Mouse (Mus musculus): ENCODE data around the gene Peak1. TPM values are rescaled to one million over a fixed set of nuclear protein-coding genes. Genes with fewer than 3 reads are reported as not detected.
A peak's percentile ranks its signal among the peaks of the same experiment; 100 is the strongest.

Gene Peak1
- polyA plus RNA-seq, 1 experiment from 2014 or later, result 8.8 TPM

DNA sequence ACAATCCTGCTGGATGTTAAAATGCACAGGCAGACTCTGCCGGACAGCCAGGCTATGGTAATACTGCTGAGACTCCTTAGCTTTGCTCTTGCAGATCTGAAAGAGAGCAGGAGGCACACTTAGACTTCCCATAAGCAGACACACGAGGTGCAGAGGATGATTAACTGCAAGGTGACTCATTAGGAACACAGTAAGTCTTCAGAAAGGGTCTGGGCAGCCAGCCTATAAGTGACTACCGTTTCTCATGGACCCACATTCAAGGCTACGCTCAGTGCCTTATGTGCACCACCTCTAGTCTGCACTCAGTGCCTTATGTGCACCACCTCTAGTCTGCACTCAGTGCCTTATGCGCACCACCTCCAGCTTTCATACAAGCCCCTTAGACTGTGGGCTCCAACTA is 210.4 kb downstream of the Peak1 start:
- Histone ChIP-seq H3K27me3 (ENCODE audit: control insufficient read depth, insufficient read depth, low read length) (no peaks in the 10 kb centered on the region), H3K9ac (ENCODE audit: low read depth, low read length) (no peak overlapping the region), H3K4me2 (replicated peaks; ENCODE audit: low read depth, low read length) (no peak overlapping the region), H3K4me1 (replicated peaks; ENCODE audit: control insufficient read depth, insufficient read depth, low read length) (no peaks in the 10 kb centered on the region), H3K4me3 (ENCODE audit: low read depth, low read length) (no peak overlapping the region), H3K36me3 (ENCODE audit: control insufficient read depth, insufficient read depth, low read length) (no peaks in the 10 kb centered on the region), H3K27ac (ENCODE audit: low read depth, low read length) (no peak overlapping the region), H3K9me3 (ENCODE audit: control insufficient read depth, low read length) (no peaks in the 10 kb centered on the region)
- WGBS, result 89% methylated on average over 5 of the region's 5 CpGs
- no peak for ATAC-seq (ENCODE audit: low FRiP score)
- DNase-seq (ENCODE audit: low spot score), result no peak

DNA sequence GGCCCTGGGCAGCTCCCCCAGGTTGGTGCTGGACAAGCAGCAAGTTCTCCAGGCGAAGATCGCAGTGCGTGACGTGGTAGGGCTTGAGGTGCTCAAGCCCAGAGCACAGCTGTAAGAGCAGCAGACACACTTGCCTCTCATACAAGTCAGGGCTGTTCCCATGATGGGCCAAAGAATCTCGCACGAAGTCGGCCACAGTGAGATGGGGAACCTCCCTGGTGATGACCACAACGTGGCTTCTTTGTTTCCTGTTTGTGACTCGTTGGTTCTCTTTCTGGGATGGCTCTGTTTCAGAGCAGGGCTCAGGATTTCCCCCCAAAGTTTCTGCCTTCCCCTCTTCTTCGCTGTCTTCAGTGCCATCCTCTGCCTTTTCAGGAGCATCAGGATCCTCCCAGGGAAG is 210.8 kb downstream of the Peak1 start:
- no peaks in the 10 kb centered on the region for H3K27me3 ChIP-seq (ENCODE audit: control insufficient read depth, insufficient read depth, low read length)
- no peaks in the 10 kb centered on the region for H3K36me3 ChIP-seq (ENCODE audit: control insufficient read depth, insufficient read depth, low read length)
- DNase-seq (ENCODE audit: low spot score) (no peak), ATAC-seq (ENCODE audit: low FRiP score) (no peak)
- 92% methylated on average over 10 of the region's 10 CpGs for WGBS
- no peak overlapping the region for H3K9ac ChIP-seq (ENCODE audit: low read depth, low read length)
- no peaks in the 10 kb centered on the region for H3K9me3 ChIP-seq (ENCODE audit: control insufficient read depth, low read length)
- no peaks in the 10 kb centered on the region for H3K4me1 ChIP-seq (replicated peaks; ENCODE audit: control insufficient read depth, insufficient read depth, low read length)
- no peak overlapping the region for H3K27ac ChIP-seq (ENCODE audit: low read depth, low read length)
- H3K4me2 ChIP-seq (replicated peaks; ENCODE audit: low read depth, low read length), result no peak overlapping the region
- no peak overlapping the region for H3K4me3 ChIP-seq (ENCODE audit: low read depth, low read length)

DNA sequence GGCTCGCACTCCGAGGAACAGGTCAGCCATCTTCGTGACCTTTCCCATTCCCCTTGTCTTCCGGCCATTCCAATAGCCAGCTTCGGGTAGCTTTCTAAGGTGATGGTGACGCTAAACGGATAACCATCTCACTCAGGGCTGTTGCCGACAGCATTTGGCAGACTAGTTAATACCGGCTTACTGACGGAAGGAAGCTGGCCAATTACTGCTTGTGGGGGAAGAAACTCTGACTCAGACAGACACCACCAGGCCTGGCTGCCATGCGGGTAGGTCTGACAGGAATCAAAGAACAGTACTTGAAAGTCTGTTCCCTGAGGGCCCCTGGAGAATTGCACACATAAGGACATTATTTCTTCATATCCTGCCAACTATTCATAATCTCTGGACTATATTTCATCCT is 212.5 kb downstream of the Peak1 start:
- no peak overlapping the region for H3K9ac ChIP-seq (ENCODE audit: low read depth, low read length)
- H3K27ac ChIP-seq (ENCODE audit: low read depth, low read length), result no peak overlapping the region
- no peaks in the 10 kb centered on the region for H3K27me3 ChIP-seq (ENCODE audit: control insufficient read depth, insufficient read depth, low read length)
- no peaks in the 10 kb centered on the region for H3K9me3 ChIP-seq (ENCODE audit: control insufficient read depth, low read length)
- H3K4me1 ChIP-seq (replicated peaks; ENCODE audit: control insufficient read depth, insufficient read depth, low read length), result no peaks in the 10 kb centered on the region
- no peaks in the 10 kb centered on the region for H3K36me3 ChIP-seq (ENCODE audit: control insufficient read depth, insufficient read depth, low read length)
- ATAC-seq (ENCODE audit: low FRiP score), result no peak
- no peak overlapping the region for H3K4me3 ChIP-seq (ENCODE audit: low read depth, low read length)
- no peak for DNase-seq (ENCODE audit: low spot score)
- no peak overlapping the region for H3K4me2 ChIP-seq (replicated peaks; ENCODE audit: low read depth, low read length)
- WGBS, result 89% methylated on average over 11 of the region's 11 CpGs

DNA sequence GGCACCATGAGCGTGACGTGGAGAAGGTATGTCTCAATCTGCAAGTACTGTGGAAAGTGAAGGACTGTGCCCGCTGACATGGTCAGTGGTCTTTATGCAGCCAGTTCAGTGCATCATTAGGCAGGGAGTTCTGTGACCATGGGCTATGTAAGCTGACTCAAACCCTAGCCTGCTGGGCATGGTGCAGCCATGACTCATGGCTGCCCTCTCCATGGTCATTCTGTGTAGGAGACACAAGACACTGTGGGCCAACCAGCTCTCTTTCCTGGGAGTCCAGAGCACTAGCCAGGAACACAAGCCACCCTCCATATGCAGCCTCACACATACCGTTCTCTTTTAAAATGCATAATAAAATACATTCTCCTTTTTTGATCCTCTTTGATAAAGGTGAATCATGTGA is 213.6 kb downstream of the Peak1 start:
- no peaks in the 10 kb centered on the region for H3K36me3 ChIP-seq (ENCODE audit: control insufficient read depth, insufficient read depth, low read length)
- H3K4me2 ChIP-seq (replicated peaks; ENCODE audit: low read depth, low read length), result no peak overlapping the region
- WGBS, result 92% methylated on average over 4 of the region's 4 CpGs
- no peak overlapping the region for H3K4me3 ChIP-seq (ENCODE audit: low read depth, low read length)
- no peak overlapping the region for H3K27ac ChIP-seq (ENCODE audit: low read depth, low read length)
- H3K9ac ChIP-seq (ENCODE audit: low read depth, low read length), result no peak overlapping the region
- no peaks in the 10 kb centered on the region for H3K9me3 ChIP-seq (ENCODE audit: control insufficient read depth, low read length)
- no peaks in the 10 kb centered on the region for H3K27me3 ChIP-seq (ENCODE audit: control insufficient read depth, insufficient read depth, low read length)
- no peak for DNase-seq (ENCODE audit: low spot score)
- H3K4me1 ChIP-seq (replicated peaks; ENCODE audit: control insufficient read depth, insufficient read depth, low read length), result no peaks in the 10 kb centered on the region
- no peak for ATAC-seq (ENCODE audit: low FRiP score)

DNA sequence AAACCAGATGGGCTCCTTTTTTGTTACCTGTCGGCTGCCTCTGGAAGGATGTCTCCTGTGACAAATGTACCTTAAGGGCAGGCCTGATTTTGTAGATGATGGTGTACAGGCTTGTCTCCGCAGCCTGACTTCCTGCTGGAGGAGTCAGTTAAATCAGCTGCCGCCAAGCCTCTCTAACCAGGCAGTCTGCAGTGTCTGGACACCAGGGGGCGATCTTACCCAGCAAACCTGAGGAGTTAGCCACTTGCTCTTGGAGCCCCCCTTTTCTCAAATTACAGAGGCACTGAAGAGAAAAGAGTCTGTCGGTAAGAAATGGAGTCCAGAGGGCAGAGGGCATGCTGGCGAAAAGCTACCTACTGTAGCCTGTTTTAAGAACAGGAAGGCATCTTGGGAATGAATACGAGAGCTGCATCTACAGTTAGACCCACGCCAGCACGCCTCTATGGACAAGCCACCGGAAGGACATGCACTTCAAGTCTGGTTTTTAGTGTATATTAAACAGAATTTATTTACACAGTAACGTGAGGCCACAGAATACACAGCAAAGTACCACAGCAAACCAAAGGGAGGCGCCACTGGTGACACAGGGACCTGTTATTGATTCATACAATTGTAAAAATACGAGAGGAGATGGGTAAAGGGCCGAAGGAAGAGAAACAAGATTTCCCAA is 217.1 kb downstream of the Peak1 start:
- Histone ChIP-seq H3K4me1 (replicated peaks; ENCODE audit: control insufficient read depth, insufficient read depth, low read length) (no peaks in the 10 kb centered on the region), H3K36me3 (ENCODE audit: control insufficient read depth, insufficient read depth, low read length) (no peaks in the 10 kb centered on the region), H3K27me3 (ENCODE audit: control insufficient read depth, insufficient read depth, low read length) (no peaks in the 10 kb centered on the region), H3K27ac (ENCODE audit: low read depth, low read length) (no peak overlapping the region), H3K4me2 (replicated peaks; ENCODE audit: low read depth, low read length) (no peak overlapping the region), H3K4me3 (ENCODE audit: low read depth, low read length) (no peak overlapping the region), H3K9me3 (ENCODE audit: control insufficient read depth, low read length) (no peaks in the 10 kb centered on the region), H3K9ac (ENCODE audit: low read depth, low read length) (no peak overlapping the region)
- ATAC-seq (ENCODE audit: low FRiP score), result no peak
- peak; percentile 90 for DNase-seq (ENCODE audit: low spot score)
- WGBS, result 44% methylated on average over 14 of the region's 14 CpGs

DNA sequence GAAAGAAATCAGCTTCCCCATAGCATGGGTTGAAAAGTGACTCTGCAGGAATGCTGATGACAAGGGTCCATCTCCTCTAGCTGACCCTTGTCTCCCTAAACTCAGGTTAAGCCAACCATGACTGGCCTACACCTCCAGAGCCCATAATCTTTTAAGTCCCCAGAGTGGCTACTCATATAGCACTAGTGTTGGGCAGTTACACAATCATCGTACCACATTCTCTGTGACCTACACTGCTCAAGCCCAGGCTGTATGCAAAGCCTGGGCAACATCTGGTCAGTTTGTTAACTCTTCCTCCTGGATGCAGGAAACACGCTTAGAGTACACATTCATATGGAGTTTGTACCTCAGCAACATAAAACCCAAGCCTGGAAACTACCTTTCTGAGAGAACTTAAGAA is 217.7 kb downstream of the Peak1 start:
- Histone ChIP-seq H3K36me3 (ENCODE audit: control insufficient read depth, insufficient read depth, low read length) (no peaks in the 10 kb centered on the region), H3K27ac (ENCODE audit: low read depth, low read length) (no peak overlapping the region), H3K4me1 (replicated peaks; ENCODE audit: control insufficient read depth, insufficient read depth, low read length) (no peaks in the 10 kb centered on the region), H3K9ac (ENCODE audit: low read depth, low read length) (no peak overlapping the region), H3K9me3 (ENCODE audit: control insufficient read depth, low read length) (no peaks in the 10 kb centered on the region), H3K4me3 (ENCODE audit: low read depth, low read length) (no peak overlapping the region), H3K27me3 (ENCODE audit: control insufficient read depth, insufficient read depth, low read length) (no peaks in the 10 kb centered on the region), H3K4me2 (replicated peaks; ENCODE audit: low read depth, low read length) (no peak overlapping the region)
- DNase-seq (ENCODE audit: low spot score) (no peak), ATAC-seq (ENCODE audit: low FRiP score) (no peak)
- WGBS, result 61% methylated on average over 2 of the region's 2 CpGs

DNA sequence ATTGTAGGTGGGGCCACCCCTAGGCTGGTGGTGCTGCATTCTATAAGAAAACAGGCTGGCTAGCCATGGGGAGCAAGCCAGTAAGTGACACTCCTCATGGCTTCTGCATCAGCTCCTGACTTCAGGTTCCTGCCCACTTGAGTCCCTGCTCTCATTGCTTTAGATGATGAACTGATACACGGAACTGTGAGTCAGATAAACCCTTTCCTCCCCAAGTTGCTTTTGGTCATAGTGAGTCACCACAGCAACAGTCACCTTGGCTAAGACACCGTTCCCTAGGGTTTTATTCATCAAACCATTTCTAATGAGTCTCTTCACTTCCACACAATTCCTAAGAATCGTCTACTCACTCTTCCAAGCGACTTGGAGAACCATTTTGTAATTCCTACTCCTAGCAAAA is 220.9 kb downstream of the Peak1 start:
- H3K9ac ChIP-seq (ENCODE audit: low read depth, low read length), result no peak overlapping the region
- no peaks in the 10 kb centered on the region for H3K9me3 ChIP-seq (ENCODE audit: control insufficient read depth, low read length)
- peaks cover 4% of the 10 kb centered on the region; the same call in 1 of the 2 replicates for H3K4me1 ChIP-seq (replicated peaks; ENCODE audit: control insufficient read depth, insufficient read depth, low read length)
- no peaks in the 10 kb centered on the region for H3K36me3 ChIP-seq (ENCODE audit: control insufficient read depth, insufficient read depth, low read length)
- H3K4me3 ChIP-seq (ENCODE audit: low read depth, low read length), result no peak overlapping the region
- WGBS, result 91% methylated on average over 4 of the region's 4 CpGs
- H3K27me3 ChIP-seq (ENCODE audit: control insufficient read depth, insufficient read depth, low read length), result no peaks in the 10 kb centered on the region
- H3K4me2 ChIP-seq (replicated peaks; ENCODE audit: low read depth, low read length), result no peak overlapping the region
- no peak for ATAC-seq (ENCODE audit: low FRiP score)
- no peak overlapping the region for H3K27ac ChIP-seq (ENCODE audit: low read depth, low read length)
- DNase-seq (ENCODE audit: low spot score), result no peak

DNA sequence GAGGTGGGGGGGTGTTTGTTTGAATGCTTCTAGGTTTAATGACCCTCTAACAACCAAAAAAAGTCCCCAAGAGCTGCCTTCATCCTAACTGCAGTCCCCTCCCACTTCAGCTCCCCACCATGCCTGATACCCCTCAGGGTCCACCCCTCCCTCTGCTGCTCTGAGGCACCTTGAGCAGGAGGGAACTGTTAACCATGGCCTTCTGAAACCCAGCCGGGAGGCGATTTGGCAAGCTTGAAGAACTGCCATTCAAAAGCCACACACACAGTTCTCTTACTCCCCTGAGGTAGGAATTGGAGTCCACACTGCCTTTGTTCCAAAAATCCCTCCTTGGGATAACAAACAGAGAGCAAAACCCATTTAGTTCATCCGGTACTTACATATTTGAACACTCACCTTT is 222.7 kb downstream of the Peak1 start:
- H3K36me3 ChIP-seq (ENCODE audit: control insufficient read depth, insufficient read depth, low read length), result no peaks in the 10 kb centered on the region
- no peak for ATAC-seq (ENCODE audit: low FRiP score)
- no peak overlapping the region for H3K4me3 ChIP-seq (ENCODE audit: low read depth, low read length)
- peaks cover 4% of the 10 kb centered on the region for H3K4me1 ChIP-seq (replicated peaks; ENCODE audit: control insufficient read depth, insufficient read depth, low read length)
- H3K4me2 ChIP-seq (replicated peaks; ENCODE audit: low read depth, low read length), result no peak overlapping the region
- WGBS, result 54% methylated on average over 3 of the region's 3 CpGs
- no peaks in the 10 kb centered on the region for H3K9me3 ChIP-seq (ENCODE audit: control insufficient read depth, low read length)
- no peak for DNase-seq (ENCODE audit: low spot score)
- H3K9ac ChIP-seq (ENCODE audit: low read depth, low read length), result no peak overlapping the region
- no peak overlapping the region for H3K27ac ChIP-seq (ENCODE audit: low read depth, low read length)
- no peaks in the 10 kb centered on the region for H3K27me3 ChIP-seq (ENCODE audit: control insufficient read depth, insufficient read depth, low read length)

Data from hindbrain, embryonic 11.5 days (tissue).